Mouse (Mus musculus): Measurements from ENCODE around the gene Kcnj4.
A peak's percentile ranks its signal among the peaks of the same experiment; 100 is the strongest.
"Not testable (repeated sequence)": the region's sequence is repeated elsewhere in the genome, so short reads cannot be mapped to it uniquely, and the experiment has no call there.

Gene Kcnj4

DNA sequence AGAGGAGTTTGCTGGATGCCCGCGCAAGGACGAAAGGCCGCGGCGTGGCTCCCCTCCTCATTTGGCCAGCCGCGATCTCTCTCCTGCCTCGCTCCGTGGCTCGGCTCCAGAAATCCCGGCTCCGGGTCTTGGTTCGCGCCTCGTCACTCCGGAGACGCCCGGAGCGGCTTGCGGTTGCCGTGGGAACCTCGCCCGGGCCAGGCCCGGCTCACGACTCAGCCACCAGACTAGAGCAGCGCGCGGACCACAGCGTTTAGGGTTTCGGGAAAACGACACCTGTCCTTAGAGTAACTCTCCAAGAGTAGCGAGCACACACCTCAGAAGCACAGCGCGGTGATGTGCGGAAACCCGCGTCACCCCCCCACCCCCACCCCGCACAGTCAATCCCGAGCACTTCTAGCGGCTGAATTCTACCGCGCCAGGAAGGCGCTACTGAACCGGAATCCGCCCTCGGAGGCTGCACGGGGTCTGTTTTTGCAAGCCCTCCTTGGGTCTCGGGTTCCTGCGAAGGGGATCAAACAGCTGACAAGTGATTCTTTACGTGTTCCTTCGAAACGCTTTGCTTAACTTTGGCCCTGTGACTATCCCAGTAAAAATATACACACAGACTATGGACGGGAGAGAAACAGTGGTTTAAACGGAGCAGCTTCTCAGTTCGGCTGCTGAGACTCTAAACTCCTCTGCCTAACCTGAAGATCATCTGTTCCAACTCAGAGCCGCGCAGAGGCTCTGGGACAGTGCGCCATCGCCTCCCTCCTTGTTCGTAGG, 6.7 kb upstream of the Kcnj4 start:
- DNase-seq (ENCODE audit: low spot score in 2 of 2): peak; percentile 80 to 91

GRCm38 (mm10) chr15:79510425-79510824, 5.4 kb upstream of the Kcnj4 start:
- DNase-seq (ENCODE audit: low spot score in 2 of 2): no peak

- DNase-seq (ENCODE audit: low spot score in 2 of 2): no peak
These were observed 5.0 kb upstream of the Kcnj4 start for GRCm38 (mm10) chr15:79509998-79510397.

DNA sequence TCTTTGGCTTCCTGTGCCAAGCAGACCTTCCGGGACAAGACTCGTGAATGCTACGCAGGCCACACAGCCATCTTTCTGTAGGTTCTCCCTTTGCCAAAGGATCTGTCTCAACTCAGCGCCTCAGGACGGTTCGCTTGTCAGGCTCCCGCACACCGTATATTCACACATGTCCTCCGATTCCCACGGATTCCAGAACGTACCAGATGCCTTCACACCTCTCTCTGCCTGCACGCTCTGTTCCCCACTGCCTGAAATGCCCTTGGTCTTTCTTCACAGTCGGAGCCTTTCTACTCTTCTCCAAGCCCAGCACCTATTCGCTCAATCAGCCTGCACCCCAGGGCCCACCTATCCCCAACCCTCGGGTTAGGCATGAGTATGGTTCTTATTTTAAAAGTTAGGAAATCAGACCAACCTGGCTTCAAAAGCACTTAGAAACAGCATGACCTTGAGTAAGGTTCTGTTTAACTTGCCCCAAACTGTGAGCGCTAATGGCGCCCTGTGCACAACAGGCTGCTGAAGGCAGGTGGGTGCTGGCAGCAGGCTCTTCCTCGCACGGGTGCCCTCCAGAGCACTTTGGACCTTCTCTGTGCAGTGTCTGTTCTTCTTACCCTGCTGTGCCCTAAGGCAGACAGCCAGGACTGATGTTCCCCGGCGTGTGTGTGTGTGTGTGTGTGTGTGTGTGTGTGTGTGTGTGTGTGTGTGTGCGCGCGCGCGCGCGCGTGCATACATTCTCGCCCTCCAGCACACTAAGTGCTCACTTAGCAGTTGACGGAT, 2.2 kb upstream of the Kcnj4 start:
- no peak for DNase-seq (ENCODE audit: low spot score in 2 of 2)

DNA sequence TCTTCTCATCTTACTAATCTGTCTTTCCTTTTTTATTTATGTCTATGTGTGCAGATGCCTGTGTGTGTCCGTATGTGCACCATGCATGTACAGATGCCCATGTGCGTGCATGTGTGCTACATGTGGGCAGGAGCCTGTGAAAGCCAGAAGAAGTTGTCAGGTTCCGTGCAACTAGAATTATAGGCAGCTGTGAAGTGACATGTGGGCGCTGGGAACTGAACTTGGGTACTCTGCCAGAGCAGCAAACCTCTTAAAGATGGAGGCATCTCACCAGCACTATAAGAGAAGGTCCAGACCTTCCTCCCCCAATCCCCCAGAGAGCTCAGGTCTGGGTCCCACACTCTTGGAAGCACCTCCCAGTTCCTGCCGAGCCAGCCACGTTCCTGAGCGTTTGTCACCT, 1.4 kb upstream of the Kcnj4 start:
- DNase-seq (ENCODE audit: low spot score in 2 of 2): no peak

DNA sequence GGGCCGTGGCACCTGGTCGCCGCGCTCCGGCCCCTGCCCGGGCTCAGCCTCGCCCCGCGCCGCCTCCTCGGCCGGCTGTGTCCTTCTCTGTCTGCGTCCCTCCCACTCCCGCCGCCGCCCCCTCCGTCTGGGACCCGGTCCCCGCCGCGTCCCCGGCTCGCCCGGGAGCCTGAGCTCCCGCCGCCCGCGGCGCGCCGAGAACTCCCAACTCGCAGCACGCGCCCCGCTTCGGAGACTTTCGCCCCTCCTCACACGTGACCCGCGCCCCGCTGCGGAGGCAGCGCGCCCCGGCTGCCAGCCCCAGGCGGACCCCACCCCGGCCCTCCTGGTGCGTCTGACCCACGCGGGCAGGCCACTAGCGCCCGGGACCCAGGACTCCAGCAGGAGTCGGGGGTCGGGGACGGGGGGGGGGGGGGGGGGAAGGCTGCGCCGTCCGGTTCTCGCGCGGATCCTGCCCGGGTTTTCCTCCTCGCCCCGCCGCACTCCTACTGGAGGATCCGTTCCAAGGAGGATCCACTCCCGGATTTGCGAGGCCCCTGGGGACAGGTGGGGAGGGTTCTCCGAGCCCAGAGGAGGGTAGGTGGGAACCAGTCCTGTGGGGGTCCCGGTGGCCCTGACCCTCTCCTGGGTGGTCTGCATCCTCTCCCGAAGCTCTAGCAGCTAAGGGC, 709 bp upstream of the Kcnj4 start:
- peak; percentile 48 to 70 for DNase-seq (ENCODE audit: low spot score in 2 of 2)

GRCm38 (mm10) chr15:79503438-79503837, 1.6 kb downstream of the Kcnj4 start:
- no peak for DNase-seq (ENCODE audit: low spot score in 2 of 2)

- DNase-seq (ENCODE audit: low spot score in 2 of 2): no peak
These were observed 2.1 kb downstream of the Kcnj4 start for GRCm38 (mm10) chr15:79502891-79503341.

GRCm38 (mm10) chr15:79500110-79500509, 4.9 kb downstream of the Kcnj4 start:
- DNase-seq (ENCODE audit: low spot score in 2 of 2): no peak

DNA sequence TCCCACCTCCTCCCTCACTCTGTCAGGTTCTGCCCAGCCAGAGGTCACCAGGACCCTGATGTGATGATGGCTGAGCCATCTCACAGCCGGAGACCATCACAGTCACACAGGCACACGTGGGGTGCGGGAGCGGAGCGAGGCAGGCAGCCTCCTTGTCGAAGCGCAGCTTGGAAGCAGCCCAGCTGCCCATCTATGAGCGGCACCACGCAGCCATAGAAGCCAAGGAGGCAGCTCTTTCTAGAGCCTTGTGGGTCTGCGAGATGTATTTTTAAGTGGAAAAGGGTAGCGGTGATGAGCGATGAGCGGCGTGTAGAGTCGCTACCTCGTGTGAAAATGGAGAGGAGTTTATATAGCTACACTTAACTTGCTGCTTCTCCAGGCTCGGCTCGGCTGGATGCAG, 11.5 kb downstream of the Kcnj4 start:
- no peak for DNase-seq (ENCODE audit: low spot score in 2 of 2)

GRCm38 (mm10) chr15:79489463-79489862, 15.6 kb downstream of the Kcnj4 start:
- DNase-seq (ENCODE audit: low spot score in 2 of 2): no peak

- DNase-seq (ENCODE audit: low spot score in 2 of 2): no peak
These were observed 23.8 kb downstream of the Kcnj4 start for GRCm38 (mm10) chr15:79481181-79481688.

DNA sequence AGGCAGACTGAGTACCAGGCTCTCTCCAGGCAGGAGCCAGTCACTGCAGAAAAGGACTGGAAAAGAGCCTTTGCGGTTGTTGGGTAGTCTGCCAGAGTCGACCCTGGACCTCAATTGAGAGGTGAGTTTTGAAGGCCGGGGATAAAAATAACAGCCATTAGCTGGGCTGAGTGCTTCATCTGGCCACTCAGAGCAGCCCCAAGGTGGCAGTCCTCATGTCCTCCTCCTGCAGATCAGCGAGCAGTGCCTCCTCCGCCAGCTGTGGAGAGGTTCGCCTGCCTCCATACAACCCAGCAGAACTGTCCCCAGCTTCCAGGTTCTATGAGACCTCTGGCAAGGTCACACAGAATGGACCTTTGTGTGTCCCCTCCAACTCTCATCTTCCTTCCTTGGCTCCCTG, 27.8 kb downstream of the Kcnj4 start:
- no peak for DNase-seq (ENCODE audit: low spot score in 2 of 2)

- DNase-seq (ENCODE audit: low spot score in 2 of 2): no peak
These were observed 31.2 kb downstream of the Kcnj4 start for GRCm38 (mm10) chr15:79473638-79474355.

DNA sequence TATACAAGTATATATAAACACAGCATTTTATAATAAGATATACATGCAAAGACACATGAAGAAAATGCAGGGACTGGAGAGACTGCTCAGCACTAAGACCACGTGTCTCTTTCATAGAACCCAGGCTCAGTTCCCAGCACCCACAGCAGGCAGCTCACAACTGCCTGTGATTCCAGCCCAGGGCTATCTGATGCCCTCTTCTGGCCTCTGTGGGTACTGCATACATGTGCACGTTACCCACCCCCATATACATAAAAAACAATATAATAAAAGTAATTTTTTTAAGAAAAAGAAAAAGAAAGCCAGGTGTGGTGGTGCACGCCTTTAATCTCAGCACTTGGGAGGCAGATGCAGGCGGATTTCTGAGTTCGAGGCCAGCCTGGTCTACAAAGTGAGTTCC, 32.0 kb downstream of the Kcnj4 start:
- DNase-seq (ENCODE audit: low spot score in 2 of 2): no peak

DNA sequence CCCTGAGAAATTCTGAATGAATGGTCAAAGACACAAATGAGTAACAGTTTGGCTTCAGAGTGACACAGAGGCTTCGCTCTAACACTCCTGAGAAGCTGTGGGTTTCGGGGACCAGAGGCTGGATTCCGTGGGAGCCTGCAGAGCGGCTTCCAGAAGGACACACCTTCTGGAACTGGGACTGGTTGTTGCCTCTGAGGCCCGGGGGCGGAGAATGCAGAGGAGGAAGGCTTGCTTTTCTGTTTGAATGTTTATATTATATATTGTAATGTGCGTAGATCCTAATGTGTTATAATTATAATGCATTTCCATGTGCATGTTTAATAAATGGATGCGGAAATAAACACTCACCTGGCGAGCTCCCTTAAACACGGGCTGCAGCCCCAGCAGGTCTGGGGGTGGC, 33.9 kb downstream of the Kcnj4 start:
- DNase-seq (ENCODE audit: low spot score in 2 of 2): no peak

- no peak for DNase-seq (ENCODE audit: low spot score in 2 of 2)
These were observed 34.5 kb downstream of the Kcnj4 start for GRCm38 (mm10) chr15:79470583-79470982.

- DNase-seq (ENCODE audit: low spot score in 2 of 2): no peak
These were observed 35.5 kb downstream of the Kcnj4 start for GRCm38 (mm10) chr15:79469577-79469976.

- DNase-seq (ENCODE audit: low spot score in 2 of 2): peak; percentile 74 to 88
These were observed 38.3 kb downstream of the Kcnj4 start for GRCm38 (mm10) chr15:79466601-79467286.

DNA sequence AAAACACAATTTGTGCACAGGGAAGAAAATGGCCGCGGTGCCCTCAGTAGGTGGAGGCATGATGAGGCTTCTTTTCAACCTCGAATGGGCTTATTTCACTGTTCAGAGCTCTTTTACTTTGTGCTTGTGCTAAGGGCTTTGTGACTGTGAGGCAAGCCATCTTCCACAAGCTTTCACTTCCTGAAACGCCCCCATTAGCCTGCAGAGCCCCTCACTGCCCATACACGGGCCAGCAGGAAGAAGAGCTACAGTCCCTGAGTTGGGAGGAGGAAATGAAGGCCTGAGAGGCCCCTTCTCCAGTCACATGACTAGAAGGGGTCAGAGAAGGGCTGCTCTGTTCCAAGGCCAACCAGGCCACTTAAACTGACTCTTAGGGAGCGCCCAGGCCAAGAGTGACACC, 48.5 kb downstream of the Kcnj4 start:
- no peak for DNase-seq (ENCODE audit: low spot score in 2 of 2)

- not testable (repeated sequence) for DNase-seq (ENCODE audit: low spot score in 2 of 2)
These were observed 48.9 kb downstream of the Kcnj4 start for GRCm38 (mm10) chr15:79456104-79456503.
